Mouse (Mus musculus) inflammation-experienced regulatory T-cells, adult 6 months (primary cell): Measurements from ENCODE around the gene Selplg. TPM values are rescaled to one million over a fixed set of nuclear protein-coding genes. Genes with fewer than 3 reads are reported as not detected.
A peak's percentile ranks its signal among the peaks of the same experiment; 100 is the strongest.
"Not testable (repeated sequence)": the region's sequence is repeated elsewhere in the genome, so short reads cannot be mapped to it uniquely, and the experiment has no call there.

ENCODE experiments used
- ATAC-seq: one replicate; pipeline ENCODE4 v1.8.0; 2017
- polyA plus RNA-seq, 3 experiments: library from polyadenylated mRNA; unstranded; fragments of 100-300 nt; shearing (Covaris generic); gene quantifications; one replicate each; pipeline ENCODE4 v1.2.1; 2017

Gene Selplg
- polyA plus RNA-seq, 3 experiments from 2014 or later = 457 to 620 (median 469) TPM

DNA sequence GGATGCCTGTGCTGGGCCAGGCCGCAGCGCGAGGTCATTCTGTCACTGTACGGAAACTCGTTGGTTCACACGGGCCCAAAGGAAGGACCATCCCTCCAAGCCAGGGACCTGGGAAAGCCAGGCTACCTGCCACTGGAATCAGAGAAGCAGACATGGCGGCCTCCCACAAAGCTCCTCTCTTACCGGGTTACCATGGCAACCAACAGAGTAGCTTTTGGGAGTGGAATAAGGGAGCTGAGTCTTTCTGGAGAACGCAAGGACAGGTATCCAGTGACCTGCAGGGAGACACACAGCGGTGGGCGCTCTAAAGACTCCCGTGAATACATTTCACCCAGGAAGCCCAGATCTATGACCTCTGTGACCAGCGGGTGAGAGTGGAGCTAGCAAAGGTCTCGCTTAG lies 13.9 kb downstream of the Selplg start:
- ATAC-seq = no peak

GRCm38 (mm10) chr5:113815638-113816152 lies 16.7 kb downstream of the Selplg start:
- ATAC-seq = peak; percentile 55

- ATAC-seq = no peak
Observed at GRCm38 (mm10) chr5:113815041-113815389, 17.4 kb downstream of the Selplg start.

DNA sequence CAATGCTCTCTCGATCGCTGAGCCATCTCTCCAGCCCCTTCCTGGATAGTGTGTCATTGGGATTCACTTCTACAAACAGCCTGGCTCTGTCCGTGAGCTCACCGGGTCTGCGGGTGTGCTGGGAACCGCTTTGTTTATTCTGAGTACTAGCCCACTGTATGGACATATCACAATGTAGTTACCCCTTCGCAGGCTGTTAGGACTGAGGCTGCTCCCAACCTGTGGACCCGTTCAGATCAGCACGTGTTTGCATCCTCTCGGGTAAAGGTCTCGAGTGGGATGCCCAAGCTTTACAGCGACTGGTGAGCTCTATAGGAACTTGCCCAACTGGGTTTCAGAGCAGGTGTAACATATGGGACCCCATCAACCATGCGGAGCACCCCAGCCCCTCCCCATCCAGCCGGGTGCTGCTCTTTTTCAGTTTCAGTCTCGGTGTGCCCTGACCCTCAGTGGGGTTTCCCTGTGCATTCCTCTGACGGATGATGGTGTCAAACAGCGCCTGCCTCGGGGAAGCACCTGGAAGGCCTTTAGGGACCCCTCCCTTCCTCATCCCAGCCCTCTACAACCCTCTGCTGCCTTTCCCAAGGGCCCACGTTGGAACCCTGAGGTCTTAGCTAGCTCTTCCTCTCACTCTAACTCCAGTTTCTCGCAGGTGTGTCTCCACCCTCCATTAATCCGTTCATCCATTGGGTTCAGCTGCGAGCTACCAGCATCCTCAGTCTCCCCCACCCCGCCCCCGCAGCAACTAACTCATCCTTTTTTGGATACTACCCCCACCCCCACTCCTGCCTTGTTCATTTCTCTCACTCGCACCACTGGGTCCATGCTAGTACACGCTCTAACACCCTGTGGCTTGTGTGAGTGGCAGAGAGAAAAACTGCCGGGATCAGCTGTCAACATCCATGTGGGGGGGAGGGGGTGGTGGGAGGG lies 18.1 kb downstream of the Selplg start:
- peak; percentile 66 for ATAC-seq

DNA sequence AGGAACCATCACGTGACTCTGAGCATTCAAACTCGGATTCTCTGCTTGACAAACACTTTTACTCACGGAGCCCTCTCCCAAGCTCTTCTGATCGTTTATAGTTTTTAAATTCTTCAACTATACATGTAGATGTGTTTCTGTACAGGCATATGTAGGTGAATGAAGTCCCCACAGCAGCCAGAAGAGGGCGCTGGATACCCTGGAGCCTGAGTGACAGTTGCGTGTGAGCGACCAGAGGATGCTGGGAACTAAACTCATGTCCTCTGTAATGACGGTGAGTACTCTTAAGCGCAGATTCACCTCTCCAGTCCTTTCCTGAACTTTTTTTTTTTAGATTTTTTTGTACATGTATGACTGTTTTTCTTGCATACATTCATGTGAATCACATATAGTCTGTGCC lies 18.8 kb downstream of the Selplg start:
- no peak for ATAC-seq

- no peak for ATAC-seq
Observed at GRCm38 (mm10) chr5:113812638-113813037, 19.8 kb downstream of the Selplg start.

GRCm38 (mm10) chr5:113811824-113812420 lies 20.5 kb downstream of the Selplg start:
- not testable (repeated sequence) for ATAC-seq

- no peak for ATAC-seq
Observed at GRCm38 (mm10) chr5:113810111-113810510, 22.3 kb downstream of the Selplg start.

DNA sequence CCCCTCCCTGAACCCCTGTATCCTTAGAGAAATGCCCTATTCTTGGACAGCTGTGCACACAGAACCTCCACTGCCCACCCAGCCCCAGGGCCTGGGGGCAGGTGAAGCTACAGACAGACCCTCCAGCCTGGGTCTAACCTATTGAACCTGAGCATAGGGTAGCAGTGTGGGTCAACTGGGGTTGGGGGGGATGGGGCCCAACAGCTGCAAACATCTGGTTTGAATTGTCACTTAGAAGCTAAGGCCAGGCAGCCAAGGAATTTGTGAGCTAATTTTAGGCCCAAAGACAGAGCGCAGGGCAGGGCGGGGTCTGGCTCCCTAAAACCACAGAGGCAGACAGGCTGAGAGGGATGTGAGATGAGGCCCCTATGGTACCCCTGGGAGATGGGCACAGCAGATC lies 24.3 kb downstream of the Selplg start:
- ATAC-seq = no peak

DNA sequence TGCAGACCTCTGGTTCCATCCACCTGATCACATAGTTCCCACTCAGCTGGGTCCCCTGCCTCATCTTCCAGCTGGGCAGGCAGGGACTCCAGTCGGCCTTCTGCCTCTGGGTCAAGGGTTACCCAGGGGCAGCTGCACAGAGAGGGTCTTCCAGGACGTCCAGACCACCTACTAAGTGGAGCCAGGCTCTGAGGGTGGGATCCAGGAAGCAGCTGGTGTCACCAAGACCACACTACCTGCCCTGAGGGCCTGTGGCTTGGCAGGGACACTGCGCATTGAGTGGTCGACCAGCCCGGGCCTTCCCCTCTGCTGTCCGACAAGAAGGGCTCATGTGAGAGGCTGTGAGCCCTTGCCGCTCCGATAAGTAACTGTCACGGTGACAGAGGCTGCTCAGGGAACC lies 24.7 kb downstream of the Selplg start:
- ATAC-seq = no peak

DNA sequence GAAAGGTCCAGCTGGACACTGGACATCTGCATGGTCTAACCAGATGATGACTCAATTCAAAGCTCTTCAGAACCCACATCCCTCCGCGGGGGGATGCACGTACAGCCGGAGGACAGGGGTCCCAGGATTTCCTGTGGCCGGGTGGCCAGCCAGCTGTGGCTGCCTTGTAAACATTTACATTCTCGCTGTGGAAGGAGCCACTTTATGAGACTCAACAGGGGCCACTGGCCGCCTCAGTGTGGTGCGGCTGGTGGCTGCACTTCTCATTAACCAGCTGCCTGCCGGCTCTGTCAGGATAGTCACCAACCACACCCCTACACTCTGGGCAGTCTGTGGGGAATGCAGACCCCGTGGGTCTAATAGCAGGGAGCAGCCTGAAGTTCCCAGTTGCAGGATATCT lies 26.0 kb downstream of the Selplg start:
- ATAC-seq = no peak

DNA sequence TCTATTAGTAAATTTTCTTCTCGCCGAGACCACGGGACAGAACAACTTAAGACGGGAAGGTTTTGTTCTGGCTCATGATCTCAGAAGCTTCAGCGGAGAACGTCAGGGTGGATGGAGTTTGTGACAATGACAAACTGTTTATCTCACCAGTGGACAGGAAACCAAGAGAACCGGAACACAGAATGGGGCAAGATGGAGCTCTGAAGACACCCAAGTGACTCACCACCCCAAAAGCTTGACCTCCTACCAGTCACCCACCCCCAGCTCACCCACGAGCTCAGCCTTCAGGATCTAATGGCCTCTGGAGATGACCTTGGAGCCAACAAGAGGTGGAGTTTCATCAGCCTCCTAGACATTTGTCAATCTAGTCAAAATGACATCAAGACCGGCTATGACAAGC lies 27.1 kb downstream of the Selplg start:
- ATAC-seq = no peak

DNA sequence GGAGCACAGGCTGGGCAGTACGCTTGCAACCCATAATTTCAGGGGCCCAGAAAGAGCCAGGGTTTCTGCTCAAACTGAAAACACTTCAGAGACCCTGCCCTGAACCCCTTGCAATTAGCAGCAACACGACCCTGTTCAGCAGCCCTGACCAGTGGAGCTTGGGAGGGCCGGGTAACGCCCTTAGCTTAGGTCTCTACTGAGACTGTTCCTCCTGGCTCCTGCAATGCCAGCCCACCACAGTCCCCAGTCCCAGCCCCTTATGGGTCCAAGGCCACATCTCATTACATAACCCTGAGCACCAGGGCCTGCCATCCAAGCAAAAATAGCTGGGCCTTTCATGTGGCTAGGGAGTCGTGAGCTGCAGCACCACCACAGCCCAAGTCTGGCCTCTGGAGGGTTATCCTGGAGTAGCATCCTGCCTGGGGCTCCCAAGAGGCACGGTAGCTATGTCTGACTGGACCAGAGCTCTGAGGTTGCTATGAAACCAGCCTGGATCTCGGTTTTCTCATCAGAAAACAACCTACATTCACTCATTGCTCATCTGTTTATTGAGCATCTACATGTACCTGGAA lies 28.0 kb downstream of the Selplg start:
- no peak for ATAC-seq

GRCm38 (mm10) chr5:113800280-113800679 lies 32.2 kb downstream of the Selplg start, which contains the start of gene Tmem119:
Gene Tmem119 (minus strand): TSS chr5:113800516.
- ATAC-seq = no peak

DNA sequence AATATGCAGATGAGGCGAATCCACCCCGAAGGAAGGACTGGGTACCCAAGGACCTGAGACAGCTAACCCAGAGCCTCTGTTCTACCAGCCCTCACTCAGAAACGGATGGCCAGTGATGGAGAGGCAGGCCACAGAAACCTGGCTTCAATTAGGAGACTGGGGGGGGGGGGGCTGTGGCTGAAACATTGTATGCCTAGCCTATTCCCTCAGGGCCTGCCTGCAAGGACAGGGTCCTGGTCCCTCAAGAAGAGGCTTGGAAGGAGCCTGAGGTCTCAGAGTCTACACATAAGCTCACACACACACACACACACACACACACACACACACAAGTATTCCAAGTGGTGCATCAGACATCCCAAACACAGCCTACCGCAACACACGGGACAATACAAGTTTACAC lies 32.8 kb downstream of the Selplg start:
- ATAC-seq = no peak

GRCm38 (mm10) chr5:113798525-113798924 lies 33.9 kb downstream of the Selplg start:
- ATAC-seq = no peak

GRCm38 (mm10) chr5:113797149-113797882 lies 35.1 kb downstream of the Selplg start:
- ATAC-seq = no peak

GRCm38 (mm10) chr5:113796401-113797148 lies 35.9 kb downstream of the Selplg start:
- no peak for ATAC-seq

GRCm38 (mm10) chr5:113791197-113792095 lies 41.0 kb downstream of the Selplg start:
- ATAC-seq = no peak

- ATAC-seq = no peak
Observed at GRCm38 (mm10) chr5:113790453-113791196, 41.8 kb downstream of the Selplg start.
